Mouse (Mus musculus): ENCODE results near the gene Pjvk.

- TF ChIP-seq CTCF (IDR thresholded peaks at IDR 0.05; ENCODE audit: extremely low read depth, insufficient read length, insufficient replicate concordance, low read depth, low read length): no peak
- TF ChIP-seq POLR2A (IDR thresholded peaks at IDR 0.05; ENCODE audit: low read depth, low read length): no peak
Observed at GRCm38 (mm10) chr2:76647441-76647869, 821 bp upstream of the Pjvk start.

Measured in small intestine, adult 2 months (tissue).